Mouse (Mus musculus) c-Kit-positive CD71-negative TER-119-negative erythroid progenitor cells, embryonic 14.5 days (primary cell): ENCODE measurements around the gene Tsfm.
"Not testable (repeated sequence)": the region's sequence is repeated elsewhere in the genome, so short reads cannot be mapped to it uniquely, and the experiment has no call there.

Experiments
- DNase-seq: peaks from one replicate; pipeline ENCODE4 v3.0.0-alpha.2; 2013; ENCODE audit warnings: low read depth

Gene Tsfm

DNA sequence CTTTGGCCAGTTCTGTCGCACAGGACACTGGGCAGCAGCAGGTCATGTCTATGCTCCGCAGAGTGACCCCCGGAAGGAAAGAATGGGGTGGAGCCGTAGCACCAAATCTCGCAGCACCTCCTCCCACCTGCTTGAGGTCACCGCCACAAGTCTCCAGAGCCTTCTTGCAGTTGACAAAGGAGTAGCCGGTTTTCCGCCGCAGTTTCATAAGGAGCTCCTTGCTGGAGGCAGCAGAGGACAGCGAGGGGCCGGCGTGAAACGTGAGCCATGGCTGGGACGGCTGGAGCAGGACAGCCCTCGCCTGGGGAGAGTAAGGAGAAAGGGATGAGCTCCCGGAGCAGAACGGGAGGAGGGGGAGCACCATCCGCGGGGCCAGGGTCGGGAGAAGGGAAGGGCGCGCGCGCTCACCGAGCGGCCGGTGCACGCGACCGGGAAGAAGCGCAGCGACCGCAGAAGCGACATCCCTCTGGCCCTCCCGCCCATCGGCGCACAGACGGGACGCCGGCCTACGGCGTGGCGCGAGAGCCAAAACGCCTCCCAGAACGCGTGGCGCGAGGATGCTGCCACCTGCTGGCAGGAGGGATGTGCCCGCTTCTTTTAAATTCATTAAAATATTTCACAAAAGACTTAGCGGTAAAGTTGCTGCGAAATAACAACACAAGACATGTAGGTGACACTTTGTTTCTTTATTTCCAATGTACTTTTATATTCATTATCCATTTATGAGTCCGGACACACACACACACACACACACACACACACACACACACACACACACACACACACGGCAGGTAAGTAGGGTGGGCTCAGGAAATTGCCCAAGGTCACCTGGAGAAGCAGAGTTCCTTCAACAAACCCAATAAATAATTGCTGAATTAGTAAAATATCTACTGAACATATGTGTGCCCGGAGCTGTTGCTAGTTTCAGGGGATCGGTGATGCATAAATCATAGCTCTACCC lies at the start of gene Tsfm:
Gene Tsfm, minus strand, starts transcription at position 505 of the 961 bp plus-strand sequence.
- DNase-seq: peak; percentile 91

DNA sequence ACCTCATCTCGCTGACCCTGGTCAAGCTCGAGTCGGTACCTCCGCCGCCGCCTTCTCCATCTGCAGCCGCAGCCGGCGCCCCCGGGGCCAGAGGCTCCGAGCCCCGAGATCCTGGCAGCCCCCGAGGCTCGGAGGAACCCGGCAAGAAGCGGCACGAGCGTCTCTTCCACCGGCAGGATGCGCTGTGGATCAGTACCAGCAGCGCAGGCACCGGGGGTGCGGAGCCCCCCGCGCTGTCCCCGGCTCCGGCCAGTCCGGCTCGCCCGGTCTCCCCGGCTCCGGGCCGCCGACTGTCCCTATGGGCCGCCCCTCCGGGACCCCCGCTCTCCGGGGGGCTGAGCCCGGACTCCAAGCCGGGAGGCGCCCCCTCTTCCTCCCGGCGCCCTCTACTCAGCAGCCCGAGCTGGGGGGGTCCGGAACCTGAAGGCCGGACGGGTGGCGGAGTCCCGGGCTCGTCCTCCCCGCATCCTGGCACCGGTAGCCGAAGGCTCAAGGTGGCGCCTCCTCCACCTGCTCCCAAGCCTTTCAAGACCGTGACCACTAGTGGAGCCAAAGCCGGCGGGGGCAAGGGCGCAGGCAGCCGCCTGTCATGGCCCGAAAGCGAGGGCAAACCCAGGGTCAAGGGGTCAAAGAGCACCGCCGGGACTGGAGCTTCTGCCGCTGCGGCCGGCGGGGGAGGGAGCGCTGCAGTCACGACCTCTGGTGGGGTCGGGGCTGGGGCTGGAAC lies 49.2 kb upstream of the Tsfm start:
- DNase-seq: no peak

DNA sequence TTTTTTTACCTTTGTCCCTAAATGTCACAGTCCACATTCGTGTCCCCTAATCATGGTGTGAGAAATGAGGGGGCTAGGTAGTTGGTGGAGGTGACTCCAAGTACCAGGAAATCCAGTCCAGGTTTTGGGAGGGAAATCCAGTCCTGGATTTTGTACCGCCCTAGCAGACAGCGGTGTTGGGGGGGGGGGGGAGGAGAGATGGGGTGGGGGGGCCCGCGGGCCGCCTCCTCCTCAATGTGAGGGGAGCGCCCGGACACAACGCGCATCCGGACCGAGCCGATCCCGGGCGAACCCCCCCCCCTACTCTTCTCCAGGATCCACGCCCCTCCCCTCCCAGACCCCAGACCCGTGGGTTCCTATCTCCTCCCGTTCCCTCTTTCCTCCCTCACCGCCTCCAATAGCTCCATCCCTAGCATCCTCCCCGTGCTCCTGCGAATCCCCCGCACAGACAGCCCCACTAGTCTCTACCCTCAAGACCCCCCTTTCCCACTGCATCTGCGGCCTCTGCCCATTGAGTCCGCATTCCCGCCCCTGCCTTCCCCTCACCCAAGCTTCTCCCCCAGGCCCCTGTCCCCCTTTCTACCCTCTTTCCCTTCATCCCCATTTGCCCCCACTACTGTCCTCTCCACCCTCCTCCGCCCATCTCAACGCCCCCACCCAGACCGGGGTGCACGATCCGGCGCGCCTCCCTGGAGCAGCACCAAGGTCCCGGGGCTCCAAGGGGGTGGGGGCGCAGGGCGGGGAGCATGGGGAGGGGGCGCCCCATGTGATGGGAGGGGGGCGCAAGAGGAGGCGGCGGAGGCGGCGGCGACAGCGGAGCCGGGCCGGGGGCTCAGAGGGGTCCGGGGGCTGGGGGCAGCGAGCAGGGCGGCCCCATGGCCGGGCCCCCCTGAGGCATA lies 48.3 kb upstream of the Tsfm start:
- no peak for DNase-seq

DNA sequence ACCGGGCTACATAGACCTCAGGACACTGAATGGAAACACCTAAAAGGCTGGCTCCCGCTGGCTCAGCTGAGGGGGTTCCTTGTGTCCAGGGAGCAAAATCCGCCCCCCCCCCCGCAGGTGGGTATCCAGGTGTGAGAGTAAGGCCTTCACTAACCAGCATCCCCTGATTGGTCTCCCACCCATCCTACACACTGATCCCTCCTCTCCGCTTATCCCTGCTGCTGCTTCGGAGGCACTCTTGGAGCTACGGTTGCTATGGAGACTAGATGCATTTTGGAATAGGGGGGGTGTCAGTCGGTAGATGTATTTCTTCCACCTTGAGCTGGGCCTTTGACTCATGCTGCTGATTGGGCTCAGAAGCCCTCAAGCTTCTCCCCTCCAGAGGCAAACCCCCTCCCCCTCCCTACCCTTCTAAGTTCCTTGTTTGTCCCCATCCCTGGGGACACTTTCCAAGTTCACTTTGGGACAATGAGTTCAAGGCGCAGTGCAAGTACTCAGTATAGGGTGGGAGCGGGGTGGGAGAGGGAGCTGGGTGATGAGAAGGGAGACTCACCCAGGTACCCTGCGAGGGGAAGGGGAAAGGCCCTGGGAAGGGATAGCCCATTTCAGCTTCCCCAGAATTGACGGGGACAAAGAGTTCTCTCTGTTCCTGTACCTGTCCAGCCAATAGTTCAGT lies 47.5 kb upstream of the Tsfm start:
- no peak for DNase-seq

DNA sequence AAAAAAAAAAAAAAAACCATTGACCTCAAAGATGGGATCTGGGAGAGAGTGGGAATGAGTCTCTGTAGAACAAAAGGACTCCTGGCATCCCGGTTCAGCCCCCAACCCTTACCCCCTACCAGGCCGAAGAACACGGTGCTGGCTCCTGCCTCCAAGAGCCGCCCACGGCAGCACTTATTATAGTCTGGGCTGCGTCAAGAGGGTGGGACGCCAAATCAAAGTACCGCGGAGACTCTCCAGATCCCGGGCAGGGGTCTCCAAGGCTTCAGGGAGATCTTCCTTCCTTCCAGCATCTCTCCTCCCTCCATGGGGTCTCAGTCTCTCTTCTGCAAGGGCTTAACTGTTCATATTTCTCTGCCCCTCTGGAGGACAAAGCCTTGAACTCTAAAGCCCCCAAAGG lies 46.9 kb upstream of the Tsfm start:
- DNase-seq: no peak

DNA sequence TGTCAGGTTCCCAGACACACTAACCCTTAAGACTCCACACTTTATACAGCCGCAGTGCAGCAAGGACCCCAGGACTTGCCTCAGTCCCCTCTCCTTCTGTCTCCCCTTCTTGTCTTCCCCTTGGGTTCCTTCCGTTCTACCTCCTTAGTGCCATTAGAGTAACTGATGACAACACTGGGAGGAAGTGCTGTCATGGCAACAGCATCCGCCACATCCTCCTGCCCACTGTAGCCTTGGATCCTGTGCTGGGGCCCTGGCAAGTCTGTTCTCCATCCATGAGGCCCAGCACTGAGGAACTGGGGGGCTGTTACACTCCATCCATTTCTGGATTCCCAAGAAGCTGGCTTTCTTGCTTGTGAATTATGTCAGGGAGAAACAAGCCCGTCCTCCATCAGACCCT lies 45.4 kb upstream of the Tsfm start:
- DNase-seq: no peak

DNA sequence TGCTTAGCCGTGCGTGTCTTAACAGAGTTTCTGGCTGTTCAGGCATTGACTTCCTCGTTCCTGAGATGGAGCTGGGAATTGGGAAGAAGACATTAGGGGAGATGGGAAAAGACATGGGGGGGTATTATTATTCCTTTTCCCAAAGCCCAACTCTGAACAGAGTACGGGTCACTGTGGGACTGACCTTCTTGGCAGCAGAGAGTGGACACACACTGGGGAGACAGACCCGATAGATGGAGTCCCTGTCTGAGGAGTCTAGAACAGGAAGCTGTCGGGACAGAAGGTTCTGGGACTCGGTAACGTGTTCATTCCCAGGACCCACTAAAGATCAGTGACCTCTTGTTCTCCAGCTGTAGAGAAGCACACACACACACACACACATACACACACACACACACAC lies 45.0 kb upstream of the Tsfm start:
- DNase-seq: no peak

DNA sequence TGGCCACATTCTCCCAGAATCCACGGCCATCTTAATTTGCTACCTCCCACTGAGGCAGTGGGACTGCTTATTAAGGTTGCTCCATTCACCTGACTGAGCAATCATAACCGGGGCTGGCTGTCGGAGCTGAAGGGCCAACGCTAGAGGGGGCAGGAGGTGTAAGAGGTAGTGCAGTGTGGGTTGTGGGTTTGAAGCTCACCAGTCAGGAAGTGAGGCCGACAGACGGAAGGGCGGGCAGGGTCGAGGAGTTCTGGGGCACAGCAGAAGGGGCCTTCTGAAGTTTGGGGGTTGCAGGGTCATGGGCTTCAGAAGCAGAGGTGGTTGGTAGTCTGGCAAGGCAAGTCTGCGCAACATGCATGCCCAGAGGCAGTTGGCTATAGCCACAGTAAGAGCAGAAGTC lies 44.4 kb upstream of the Tsfm start, which contains the start of gene Agap2:
Gene Agap2, plus strand, starts transcription at position 205 of the 400 bp plus-strand sequence.
- peak; percentile 53 for DNase-seq

DNA sequence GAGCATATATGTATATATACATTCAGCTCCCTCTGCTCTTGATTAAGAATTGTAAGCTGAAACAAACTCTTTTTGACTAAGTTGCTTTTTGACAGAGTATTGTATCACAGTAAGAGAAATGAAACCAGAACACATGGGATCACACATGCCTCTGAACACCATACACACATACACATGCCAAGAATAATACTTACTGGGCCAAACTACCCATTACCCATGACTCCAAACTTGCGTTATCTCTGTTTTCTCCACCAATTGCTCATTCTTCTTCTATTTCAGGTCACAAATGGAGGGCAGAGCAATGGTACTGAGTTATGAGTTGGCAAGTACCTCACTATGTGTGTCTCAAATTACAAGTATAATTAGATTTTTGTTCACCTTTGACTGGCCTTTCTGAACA lies 43.3 kb upstream of the Tsfm start:
- DNase-seq: no peak

DNA sequence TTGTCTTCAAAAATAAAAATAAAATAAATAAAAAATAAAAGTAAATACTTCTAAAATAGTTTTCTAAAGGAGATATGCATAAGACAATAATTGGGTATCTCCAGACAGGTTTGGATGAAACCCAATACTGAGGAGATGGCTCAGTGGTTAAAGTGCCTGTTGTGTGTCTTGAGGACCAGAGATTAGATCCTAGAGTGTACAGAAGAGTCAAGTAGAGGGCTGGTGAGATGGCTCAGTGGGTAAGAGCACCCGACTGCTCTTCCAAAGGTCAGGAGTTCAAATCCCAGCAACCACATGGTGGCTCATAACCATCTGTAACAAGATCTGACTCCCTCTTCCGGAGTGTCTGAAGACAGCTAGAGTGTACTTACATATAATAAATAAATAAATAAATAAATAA lies 42.3 kb upstream of the Tsfm start:
- not testable (repeated sequence) for DNase-seq

DNA sequence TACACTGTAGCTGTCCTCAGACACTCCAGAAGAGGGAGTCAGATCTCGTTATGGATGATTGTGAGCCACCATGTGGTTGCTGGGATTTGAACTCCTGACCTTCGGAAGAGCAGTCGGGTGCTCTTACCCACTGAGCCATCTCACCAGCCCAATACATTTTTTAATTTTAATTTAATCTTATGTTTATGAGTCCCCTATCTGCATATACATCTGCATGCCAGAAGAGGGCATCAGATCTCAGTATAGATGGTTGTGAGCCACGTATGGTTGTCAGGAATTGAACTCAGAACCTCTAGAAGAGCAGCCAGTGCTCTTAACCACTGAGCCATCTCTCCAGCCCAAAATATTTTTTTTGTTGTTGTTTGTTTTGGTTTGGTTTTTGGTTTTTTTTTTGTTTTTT lies 41.6 kb upstream of the Tsfm start:
- DNase-seq: not testable (repeated sequence)

DNA sequence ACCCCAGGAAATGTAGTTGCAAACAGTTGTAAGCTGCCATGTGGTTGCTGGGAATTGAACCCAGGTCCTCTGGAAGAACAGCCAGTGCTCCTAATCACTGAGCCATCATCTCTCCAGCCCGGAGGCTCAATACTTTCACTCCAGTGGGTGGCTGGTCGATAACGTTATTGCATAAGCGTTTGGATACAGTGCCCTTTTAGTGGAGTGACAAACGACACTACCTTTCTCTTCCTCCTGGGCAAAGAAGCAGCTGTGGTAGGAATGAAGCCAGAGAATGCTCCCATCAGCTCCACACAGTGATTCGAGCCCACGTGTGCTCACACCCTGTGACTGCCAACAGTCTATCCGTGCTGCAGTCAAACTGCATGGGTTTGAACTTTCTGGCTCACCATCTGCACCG lies 40.6 kb upstream of the Tsfm start:
- DNase-seq: no peak

DNA sequence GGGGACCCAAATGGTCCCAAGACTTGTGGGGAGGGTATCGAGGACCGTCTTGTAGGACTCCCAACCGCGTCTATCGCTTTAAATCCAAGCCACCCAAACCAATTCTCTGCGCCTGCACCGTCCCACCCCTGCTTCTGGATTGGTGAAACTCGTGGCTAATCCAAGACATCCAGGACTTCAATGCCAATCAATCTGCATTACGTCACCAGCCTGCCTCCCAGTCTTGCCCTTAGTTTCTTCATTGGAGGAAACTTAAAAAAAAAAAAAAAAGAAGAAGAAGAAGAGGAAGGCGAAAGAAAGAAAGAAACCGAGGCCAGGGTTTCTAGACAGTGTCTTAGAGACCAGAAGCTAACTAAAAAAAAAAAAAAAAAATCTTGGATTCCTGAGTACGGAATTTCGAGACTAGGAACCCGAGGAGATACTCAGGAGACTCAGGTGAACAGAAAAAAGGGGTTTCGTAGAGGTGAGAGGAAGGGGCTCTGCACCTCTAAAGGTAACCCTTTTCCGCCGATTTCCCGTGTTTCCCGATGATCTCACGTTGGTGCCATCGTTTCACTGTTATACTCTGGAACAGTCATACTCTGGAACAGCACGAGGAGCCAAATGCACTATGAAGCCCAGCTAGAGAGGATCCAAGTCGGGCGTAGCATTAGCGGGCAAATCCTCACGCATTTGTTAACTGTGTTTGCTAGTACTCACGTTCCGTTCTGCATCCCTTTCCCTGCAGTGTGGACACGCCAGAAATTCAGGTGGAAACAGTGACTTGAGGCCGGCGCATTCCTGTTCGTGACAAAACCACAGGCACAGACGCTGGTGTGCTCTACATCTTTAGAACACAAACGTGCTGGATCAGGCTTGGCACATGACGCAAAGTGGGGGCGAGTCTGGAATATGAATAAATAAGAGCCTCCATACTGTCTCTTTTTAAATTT lies 39.8 kb upstream of the Tsfm start, which contains the start of gene Tspan31:
Gene Tspan31, minus strand, starts transcription at position 75 of the 932 bp plus-strand sequence.
- peak; percentile 92 for DNase-seq

DNA sequence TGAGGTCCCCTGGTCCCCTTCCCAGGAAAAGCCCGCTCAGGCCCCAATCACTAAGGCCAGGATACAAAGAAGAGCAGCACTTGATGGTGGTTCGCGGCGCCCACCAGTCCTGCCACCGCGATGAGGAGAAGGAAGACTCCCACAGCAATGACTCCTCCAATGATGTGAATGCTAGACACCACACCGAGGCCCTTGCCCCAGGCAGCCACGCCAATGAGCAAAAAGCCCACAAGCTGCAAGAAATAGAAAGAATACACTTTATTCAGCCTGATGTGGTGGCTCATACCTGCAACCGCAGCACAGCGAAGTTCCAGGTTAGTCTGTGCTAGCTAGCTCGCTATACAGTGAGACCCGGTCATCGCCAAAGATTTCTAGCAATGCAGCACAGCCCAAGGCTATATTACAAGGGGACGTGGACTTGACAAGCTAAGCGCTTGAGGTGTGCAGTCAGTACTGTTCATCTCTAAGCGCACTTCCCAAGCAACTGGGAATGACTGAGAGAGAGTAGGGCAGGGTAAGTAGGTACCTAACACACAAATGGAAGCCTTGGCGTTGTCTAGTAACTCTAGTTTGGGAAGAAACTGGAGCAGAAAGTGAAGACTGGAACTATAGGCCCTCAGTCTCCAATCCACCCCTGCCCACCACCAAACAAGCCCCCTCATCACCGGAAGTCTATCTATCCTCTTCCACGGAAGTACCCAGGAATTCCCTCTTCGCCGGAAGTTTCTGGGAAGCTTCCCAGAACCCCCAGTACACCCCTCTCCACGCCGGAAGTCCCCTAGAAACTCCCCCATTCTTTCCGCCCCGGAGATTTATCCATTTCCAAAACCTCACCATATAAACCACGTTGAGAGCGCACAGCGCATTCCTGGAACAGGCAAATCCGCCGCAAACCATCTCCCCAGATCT lies 38.9 kb upstream of the Tsfm start:
- no peak for DNase-seq

DNA sequence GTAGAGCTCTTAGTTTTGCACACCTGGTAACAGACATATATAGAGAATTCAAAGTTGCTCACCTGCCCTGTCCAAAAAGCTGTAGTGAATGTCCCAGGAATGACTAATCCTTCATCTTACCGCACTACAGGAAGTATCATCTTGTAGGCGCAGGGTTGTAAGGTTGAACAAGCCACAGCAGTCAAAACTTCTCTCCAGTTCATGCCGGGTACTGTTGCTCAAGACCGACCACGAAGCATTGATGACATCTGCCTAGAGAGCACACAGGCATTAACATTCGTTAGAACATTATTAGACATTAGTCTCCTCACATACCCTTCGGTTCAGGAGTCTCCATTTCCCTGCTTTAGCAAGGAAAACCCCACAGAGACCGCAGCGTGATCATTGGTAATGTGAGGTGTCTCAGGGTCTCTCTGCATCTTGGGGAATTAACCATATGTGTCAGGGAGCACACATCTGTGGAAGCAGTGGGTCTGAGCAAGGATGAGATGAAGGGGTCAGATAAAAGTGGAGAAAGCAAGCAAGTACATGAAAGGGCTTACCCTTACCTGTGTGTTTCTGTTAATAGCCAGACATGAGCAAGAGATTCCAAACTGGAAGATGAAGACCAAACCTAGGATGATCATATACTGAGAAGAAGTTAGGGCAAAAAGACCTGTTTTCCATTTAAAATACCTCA lies 37.9 kb upstream of the Tsfm start:
- no peak for DNase-seq

DNA sequence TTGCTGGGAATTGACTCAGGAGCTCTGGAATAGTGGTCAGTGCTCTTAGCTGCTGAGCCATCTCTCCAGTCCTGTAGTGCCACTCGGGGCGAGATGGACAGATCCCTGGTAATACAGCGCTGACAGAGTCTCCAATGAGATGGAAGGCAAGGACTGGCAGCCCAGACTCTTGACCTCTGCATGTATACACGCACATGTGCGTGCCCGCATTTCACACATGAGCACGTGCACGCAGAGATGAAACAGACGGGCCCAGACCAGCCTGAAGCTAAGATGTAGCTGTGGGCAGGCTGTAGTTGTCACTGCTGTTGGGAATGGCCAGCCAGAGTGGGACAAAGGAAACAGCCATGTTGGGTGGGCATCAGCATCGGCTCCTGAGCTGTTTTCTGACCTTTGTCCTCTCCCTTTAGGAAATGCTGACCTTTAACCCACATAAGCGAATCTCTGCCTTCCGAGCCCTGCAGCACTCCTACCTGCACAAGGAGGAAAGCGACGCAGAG lies 35.9 kb upstream of the Tsfm start:
- no peak for DNase-seq

DNA sequence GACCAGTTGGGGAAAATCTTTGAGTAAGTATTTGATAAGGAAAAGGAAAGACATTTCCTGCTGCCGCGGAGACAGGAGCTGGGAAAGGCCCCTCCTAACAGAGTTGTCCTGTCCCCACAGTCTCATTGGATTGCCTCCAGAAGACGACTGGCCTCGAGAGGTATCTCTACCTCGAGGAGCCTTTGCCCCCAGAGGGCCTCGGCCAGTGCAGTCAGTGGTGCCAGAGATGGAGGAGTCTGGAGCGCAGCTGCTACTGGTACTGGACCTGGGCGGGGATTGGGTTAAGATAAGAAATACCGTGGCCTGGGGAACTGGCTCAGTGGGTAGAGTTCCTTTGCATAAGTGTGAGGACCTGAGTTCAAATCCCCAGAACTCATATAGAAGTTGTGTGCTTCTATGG lies 35.3 kb upstream of the Tsfm start:
- DNase-seq: no peak
